ENCODE assay signal across 14 mouse cellular contexts in genomic region chr1:192587451-192587850, GRCm38 (mm10).
DNase-seq lines count a peak whose midpoint lies in the region; ATAC-seq and TF ChIP-seq lines count a peak whose summit lies in the region.
"Had no signal": no experiment of that assay in that cellular context is flagged by ENCODE, and none has a peak within 500 bp of the region (broad histone marks: within the 10 kb centered on the region; RNA-seq: fewer than 3 reads in every experiment).

No protein-coding gene starts in this region.

- TF ChIP-seq CTCF in hindbrain, postnatal 0 days (IDR thresholded peaks at IDR 0.05; ENCODE audit: low read depth), result no peak

- peak overlapping the region; percentile 38 for H3K4me2 ChIP-seq in myocyte (ENCODE audit: low read depth)
- H3K4me2 ChIP-seq in hindbrain, postnatal 0 days (ENCODE audit: low read depth, low read length), result no peak overlapping the region
- H3K4me2 ChIP-seq: neural tube, embryonic 12.5 days had no signal

- peak; percentile 60 for DNase-seq in layer of hippocampus, adult 11-12 months (ENCODE audit: low spot score)
- DNase-seq in layer of hippocampus, postnatal 10 days (ENCODE audit: low spot score in 2 of 2), result no peak
- peak; percentile 44 for DNase-seq in layer of hippocampus, adult 9-10 months (ENCODE audit: low spot score)
- no peak for DNase-seq in urinary bladder, postnatal 25 days (ENCODE audit: low spot score)
- DNase-seq in lung, postnatal 14 days, result no peak
- no peak for DNase-seq in hindbrain, postnatal 0 days (ENCODE audit: low spot score)
- DNase-seq: cerebellum, postnatal 14 days; gastrocnemius, postnatal 10 days; kidney, postnatal 10 days; thymus, postnatal 14 days had no signal

- H3K27me3 ChIP-seq in myocyte (ENCODE audit: control insufficient read depth, insufficient read depth, insufficient read length), result no peaks in the 10 kb centered on the region
- H3K27me3 ChIP-seq in hindbrain, postnatal 0 days (ENCODE audit: insufficient read depth, low read length), result no peaks in the 10 kb centered on the region
- H3K27me3 ChIP-seq: neural tube, embryonic 12.5 days had no signal

- TF ChIP-seq POLR2A in myocyte (IDR thresholded peaks at IDR 0.05; ENCODE audit: insufficient read length, low read depth), result no peak

- H3K4me1 ChIP-seq in hindbrain, postnatal 0 days (ENCODE audit: insufficient read depth, low read length), result no peaks in the 10 kb centered on the region
- H3K4me1 ChIP-seq: midbrain, embryonic 10.5 days; neural tube, embryonic 12.5 days had no signal

- ATAC-seq in hindbrain, postnatal 0 days, result no peak
- ATAC-seq: lung, postnatal 0 days had no signal

- H3K9ac ChIP-seq in hindbrain, postnatal 0 days (replicated peaks; ENCODE audit: low read length), result no peak overlapping the region
- H3K9ac ChIP-seq: neural tube, embryonic 12.5 days had no signal

- 86% methylated on average over 9 of the region's 9 CpGs for WGBS in hindbrain, postnatal 0 days

- H3K27ac ChIP-seq in hindbrain, postnatal 0 days, result no peak overlapping the region
- H3K27ac ChIP-seq: midbrain, embryonic 10.5 days; neural tube, embryonic 12.5 days had no signal

- H3K9me3 ChIP-seq in hindbrain, postnatal 0 days (ENCODE audit: low read length), result no peaks in the 10 kb centered on the region
- H3K9me3 ChIP-seq: midbrain, embryonic 10.5 days; neural tube, embryonic 12.5 days had no signal

- H3K4me3 ChIP-seq in myocyte, result no peak overlapping the region
- no peak overlapping the region for H3K4me3 ChIP-seq in hindbrain, postnatal 0 days (ENCODE audit: low read length)
- H3K4me3 ChIP-seq: midbrain, embryonic 10.5 days; neural tube, embryonic 12.5 days had no signal

- no peak overlapping the region for H3ac ChIP-seq in myocyte (ENCODE audit: control insufficient read depth, insufficient read length)

- H3K79me2 ChIP-seq in myocyte (ENCODE audit: control insufficient read depth, insufficient read depth), result no peaks in the 10 kb centered on the region

- H3K36me3 ChIP-seq in myocyte (ENCODE audit: control insufficient read depth, insufficient read depth), result no peaks in the 10 kb centered on the region
- no peaks in the 10 kb centered on the region for H3K36me3 ChIP-seq in hindbrain, postnatal 0 days (ENCODE audit: insufficient read depth, low read length)
- H3K36me3 ChIP-seq: midbrain, embryonic 10.5 days; neural tube, embryonic 12.5 days had no signal

TF ChIP-seq in myocyte, 11 proteins besides CTCF, POLR2A, EP300 and RAD21:
- TF ChIP-seq MYOD1 (IDR thresholded peaks at IDR 0.05; ENCODE audit: control insufficient read depth in 1 of 3, insufficient read length in 2 of 3, low read depth in 2 of 3) (peak in 1 of 3 experiments; percentile 67), MAX (IDR thresholded peaks at IDR 0.05; ENCODE audit: low read depth) (no peak), TCF3 (IDR thresholded peaks at IDR 0.05; ENCODE audit: insufficient read length, low read depth) (no peak), CEBPB (IDR thresholded peaks at IDR 0.05; ENCODE audit: insufficient read depth, poor library complexity, severe bottlenecking) (no peak), MYOG (IDR thresholded peaks at IDR 0.05; ENCODE audit: control insufficient read depth in 1 of 3, insufficient read depth in 1 of 3, insufficient read length in 2 of 3, low read depth in 2 of 3) (peak in 1 of 3 experiments; percentile 8), USF1 (IDR thresholded peaks at IDR 0.05; ENCODE audit: low read depth) (no peak), SRF (IDR thresholded peaks at IDR 0.05; ENCODE audit: control insufficient read depth, insufficient read length, low read depth) (no peak), E2F4 (IDR thresholded peaks at IDR 0.05; ENCODE audit: insufficient read depth) (no peak), REST (IDR thresholded peaks at IDR 0.05; ENCODE audit: insufficient read depth, insufficient read length) (no peak), TCF12 (IDR thresholded peaks at IDR 0.05; ENCODE audit: insufficient read depth, poor library complexity, severe bottlenecking) (no peak), POLR2AphosphoS2 (IDR thresholded peaks at IDR 0.05; ENCODE audit: insufficient read length, low read depth) (no peak)
TF ChIP-seq in myocyte: peak in this region for 2.

Comparison
In these comparisons a context has a peak if more than half of its experiments do, and no peak if none do; other contexts are left out.
1. DNase-seq: peak in layer of hippocampus, adult 11-12 months (single experiment) and layer of hippocampus, adult 9-10 months (single experiment); none in layer of hippocampus, postnatal 10 days (0 of 2), urinary bladder, postnatal 25 days (single experiment), lung, postnatal 14 days (single experiment) and hindbrain, postnatal 0 days (single experiment).